Mouse (Mus musculus) layer of hippocampus, adult 9-10 months (tissue): Measurements from ENCODE around the gene Kirrel3.

Experiments
- DNase-seq: peaks from one replicate; pipeline ENCODE4 v3.0.0; 2022; ENCODE audit warnings: low spot score

Gene Kirrel3

GRCm38 (mm10) chr9:34688358-34688757 is 202.7 kb downstream of the Kirrel3 start:
- DNase-seq = no peak

GRCm38 (mm10) chr9:34689375-34689774 is 203.7 kb downstream of the Kirrel3 start:
- DNase-seq = no peak

DNA sequence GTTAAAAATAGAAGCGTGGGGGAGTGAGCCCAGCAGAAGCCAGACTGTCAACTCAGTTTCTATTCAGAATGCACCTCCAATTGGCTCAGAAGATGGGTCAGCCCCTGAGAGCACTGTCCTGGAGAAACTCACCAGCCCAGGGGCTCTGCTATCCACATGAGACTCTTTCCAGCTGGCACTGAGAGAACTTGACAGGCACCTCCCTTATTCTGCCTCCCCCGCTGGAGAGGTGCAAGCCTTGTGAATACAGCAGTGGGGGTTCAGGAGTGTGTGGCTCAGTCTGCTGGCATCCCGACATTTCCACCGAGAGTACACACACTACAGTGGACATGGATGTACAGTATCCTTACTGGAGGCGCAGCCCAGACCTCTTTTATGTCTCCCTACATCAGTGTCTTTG is 210.0 kb downstream of the Kirrel3 start:
- no peak for DNase-seq

GRCm38 (mm10) chr9:34703547-34704300 is 218.0 kb downstream of the Kirrel3 start:
- DNase-seq = no peak

GRCm38 (mm10) chr9:34704357-34704756 is 218.7 kb downstream of the Kirrel3 start:
- no peak for DNase-seq

DNA sequence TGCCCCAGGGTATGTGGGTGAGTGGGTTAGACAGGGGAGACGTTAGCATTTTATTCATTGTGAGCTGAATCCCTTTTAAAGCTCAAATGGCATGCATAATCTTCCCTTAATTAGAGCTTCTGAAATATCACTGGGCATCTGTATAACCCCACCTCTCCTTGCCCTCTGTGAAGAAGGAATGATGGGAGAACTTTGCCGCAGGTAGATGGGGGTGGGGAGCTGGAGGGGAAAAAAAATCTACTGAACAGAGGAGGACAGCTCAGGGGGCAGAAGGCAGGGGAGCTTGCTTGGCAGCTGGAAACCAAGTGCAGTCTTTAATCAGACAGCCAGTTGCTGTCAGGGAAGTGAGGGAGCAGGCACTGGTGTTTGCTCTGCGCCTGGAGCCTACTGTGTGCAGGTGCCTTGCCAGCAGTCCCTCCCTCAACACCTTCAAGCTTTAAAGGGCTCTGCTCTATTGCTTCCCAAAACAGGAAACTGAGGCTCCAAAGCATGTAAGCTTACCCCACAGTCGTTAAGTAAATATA is 220.7 kb downstream of the Kirrel3 start:
- DNase-seq = no peak

- no peak for DNase-seq
Measured at GRCm38 (mm10) chr9:34708691-34709090, 223.0 kb downstream of the Kirrel3 start.

DNA sequence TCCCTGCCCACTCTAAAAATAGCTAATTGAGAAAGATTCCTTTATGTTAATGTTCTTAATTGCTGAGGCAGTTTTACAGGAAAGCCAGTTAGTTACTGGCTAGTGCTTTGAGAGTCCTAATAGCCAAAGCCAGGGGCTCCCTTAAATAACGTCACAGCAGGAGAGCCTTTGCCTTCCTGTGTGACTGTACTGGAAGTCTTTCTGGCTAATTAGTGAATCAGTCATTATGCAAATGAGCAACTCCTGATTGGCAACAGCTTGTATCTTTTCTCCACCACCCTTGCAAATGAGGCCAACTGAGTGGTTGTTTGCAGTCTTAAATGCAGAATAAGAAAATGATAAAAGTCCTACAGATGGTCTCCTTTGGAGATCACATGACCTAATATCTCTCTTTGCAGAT is 226.3 kb downstream of the Kirrel3 start:
- no peak for DNase-seq

DNA sequence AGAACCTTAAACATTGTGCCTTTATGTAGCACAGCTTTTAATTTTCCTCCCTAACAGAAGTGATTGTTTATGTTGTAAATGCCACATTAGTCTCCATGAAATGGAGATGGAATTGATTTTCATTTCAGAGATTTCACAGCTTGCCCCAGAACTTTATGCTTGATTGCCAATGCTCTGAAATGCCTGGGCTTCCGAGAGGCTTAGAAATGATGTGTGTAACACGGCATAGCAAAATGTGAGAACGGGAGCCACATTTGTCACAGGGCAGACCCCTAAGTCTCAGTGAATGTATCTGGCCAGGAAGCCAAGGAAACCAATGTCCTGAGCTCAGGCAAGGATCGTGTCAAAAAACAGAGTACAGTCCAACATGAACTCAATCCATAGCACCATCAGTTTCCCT is 227.3 kb downstream of the Kirrel3 start:
- no peak for DNase-seq

- no peak for DNase-seq
Measured at GRCm38 (mm10) chr9:34713462-34713926, 227.8 kb downstream of the Kirrel3 start.

- no peak for DNase-seq
Measured at GRCm38 (mm10) chr9:34714996-34715619, 229.4 kb downstream of the Kirrel3 start.

DNA sequence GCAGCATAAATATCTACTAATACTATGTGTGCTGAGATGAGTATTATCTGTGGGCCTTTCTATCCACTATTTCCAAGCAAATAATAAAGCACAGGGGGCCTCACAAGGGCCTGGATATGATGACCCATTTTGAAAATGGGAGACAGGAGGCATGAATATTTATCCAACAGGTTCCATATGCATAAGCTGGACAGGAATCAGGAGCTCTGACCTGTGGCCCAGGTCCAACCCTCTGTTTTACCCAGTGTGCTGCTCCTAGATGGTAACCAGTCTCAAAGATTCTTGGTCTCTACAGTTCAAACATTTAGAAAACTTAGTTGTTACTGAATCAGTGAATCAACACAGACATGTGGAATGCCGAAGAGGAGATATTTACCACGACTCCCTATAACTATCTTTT is 230.8 kb downstream of the Kirrel3 start:
- no peak for DNase-seq

DNA sequence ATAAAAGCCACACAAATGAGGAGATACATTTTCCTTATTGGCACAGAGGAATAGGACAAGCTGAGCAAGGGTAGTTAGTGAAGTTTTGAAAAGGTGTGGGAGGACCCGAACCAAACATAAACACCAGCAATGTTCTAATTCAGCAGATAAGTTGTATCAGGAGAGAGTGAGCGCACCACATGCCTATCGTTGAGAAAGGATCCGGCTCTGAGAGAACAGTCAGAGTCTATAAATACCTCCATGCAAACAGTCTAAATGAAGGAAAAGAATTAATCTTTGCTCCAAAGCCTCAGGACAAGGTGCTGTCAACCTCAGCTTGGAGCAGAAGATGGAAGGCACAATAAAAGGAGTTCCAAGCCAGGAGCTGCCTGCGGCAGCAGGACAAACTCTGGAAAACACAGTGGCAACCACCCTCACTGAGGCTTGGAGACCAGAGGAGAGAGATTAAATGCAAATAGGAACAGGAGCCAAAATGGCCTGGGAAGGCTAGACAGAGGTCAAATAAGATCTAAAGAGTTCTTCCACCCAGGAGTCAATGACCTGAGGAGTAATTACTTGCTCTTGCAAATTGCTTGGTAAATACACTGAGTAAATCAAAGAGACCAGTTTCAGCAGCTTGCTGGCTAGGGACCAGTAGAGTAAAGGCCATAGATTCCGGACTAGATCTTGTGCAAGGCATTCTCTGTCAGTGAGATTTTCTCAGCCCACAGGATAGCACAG is 235.9 kb downstream of the Kirrel3 start:
- DNase-seq = no peak

- no peak for DNase-seq
Measured at GRCm38 (mm10) chr9:34722198-34722550, 236.5 kb downstream of the Kirrel3 start.

- no peak for DNase-seq
Measured at GRCm38 (mm10) chr9:34732507-34732906, 246.8 kb downstream of the Kirrel3 start.

DNA sequence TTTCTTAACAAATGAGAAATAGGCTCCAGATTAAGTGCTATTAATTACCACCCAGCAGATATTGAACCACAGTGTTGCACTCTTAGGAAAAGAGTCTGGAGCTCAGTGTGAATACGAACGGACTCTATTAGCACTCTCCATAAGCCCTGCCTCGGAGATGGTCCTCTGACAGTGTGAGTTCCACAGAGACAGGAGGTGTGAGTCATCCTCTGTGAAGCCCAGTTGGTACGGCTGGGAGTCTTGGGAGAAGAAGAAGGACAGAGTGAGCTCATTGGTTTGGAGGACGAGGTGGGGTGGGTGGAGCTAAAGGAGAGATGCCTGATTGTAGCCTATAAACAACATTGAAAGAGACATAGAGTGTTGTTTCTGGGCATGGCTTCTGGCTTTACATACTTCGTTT is 247.9 kb downstream of the Kirrel3 start:
- no peak for DNase-seq

GRCm38 (mm10) chr9:34734991-34735390 is 249.3 kb downstream of the Kirrel3 start:
- no peak for DNase-seq

DNA sequence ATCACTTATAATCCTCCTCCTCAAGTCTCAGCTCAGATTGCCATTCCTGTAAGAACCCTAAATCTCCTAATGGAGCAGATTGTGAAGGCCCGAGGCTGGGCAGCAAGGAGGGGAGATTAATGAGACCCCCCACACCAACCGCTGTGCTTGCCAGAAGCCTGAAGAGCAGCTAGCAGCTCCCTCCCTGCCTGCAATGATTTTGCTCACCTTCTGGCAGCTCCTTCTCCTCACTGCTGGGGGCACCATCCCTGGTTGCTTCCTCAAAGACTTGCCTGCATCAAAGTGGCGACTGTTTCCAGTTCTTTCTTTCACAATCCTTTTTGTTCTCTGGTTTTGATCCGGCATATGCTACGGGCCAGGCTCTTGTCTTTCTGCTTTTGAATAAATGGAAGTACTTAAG is 253.7 kb downstream of the Kirrel3 start:
- DNase-seq = no peak

- no peak for DNase-seq
Measured at GRCm38 (mm10) chr9:34740814-34741213, 255.1 kb downstream of the Kirrel3 start.

DNA sequence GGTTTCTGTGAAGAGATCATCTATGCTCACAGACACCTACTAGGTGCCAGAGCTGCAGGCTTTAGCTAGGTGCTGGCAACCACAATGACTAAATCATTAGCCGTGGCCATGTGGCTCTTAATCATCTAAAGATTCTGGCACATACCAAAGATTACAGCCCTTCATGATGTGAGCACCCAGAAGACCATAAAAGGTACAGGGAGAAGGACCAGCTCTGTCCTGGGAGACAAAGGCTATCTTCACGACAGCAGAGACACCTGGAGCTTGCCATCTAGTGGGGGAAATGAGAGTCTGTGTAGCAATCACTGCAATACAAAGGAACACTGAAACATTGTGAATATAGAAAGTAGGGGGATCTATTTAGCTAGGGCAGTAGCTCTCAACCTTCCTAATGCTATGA is 262.3 kb downstream of the Kirrel3 start:
- DNase-seq = no peak

DNA sequence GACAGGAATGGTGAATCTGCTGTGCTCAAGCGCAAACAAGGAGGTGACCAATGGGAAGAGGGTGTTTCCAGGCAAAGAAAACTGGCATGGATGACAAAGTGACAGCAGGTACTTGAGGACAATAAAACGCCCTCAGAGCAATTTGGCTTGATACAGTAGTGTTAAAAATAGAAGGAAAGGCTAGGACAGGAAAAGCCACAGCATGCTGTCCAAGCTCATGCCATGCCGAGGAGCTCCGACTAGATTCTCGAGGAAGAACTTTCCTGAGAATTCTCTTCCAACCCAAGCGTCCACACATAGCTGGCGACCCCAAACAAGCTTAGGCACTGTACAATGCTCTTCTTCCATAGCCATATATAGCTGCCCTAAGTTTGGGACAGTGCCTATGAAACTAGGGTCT is 263.5 kb downstream of the Kirrel3 start:
- DNase-seq = no peak

- DNase-seq = no peak
Measured at GRCm38 (mm10) chr9:34749877-34750276, 264.2 kb downstream of the Kirrel3 start.

GRCm38 (mm10) chr9:34750887-34751286 is 265.2 kb downstream of the Kirrel3 start:
- no peak for DNase-seq
